Mouse (Mus musculus) bone marrow, adult 2 months (tissue): ENCODE results near the gene Ip6k3.

Source experiments
- CTCF ChIP-seq: fragments of 200-500 bp; IDR thresholded peaks from 2 replicates; pipeline ENCODE4 v1.5.1; 2011; ENCODE audit warnings: low read length, control low read depth; ENCODE audit not compliant: control insufficient read depth, insufficient read depth
- POLR2A ChIP-seq: fragments of 200-500 bp; IDR thresholded peaks from 2 replicates; pipeline ENCODE4 v1.6.1; 2011; ENCODE audit warnings: low read depth, mild to moderate bottlenecking, control low read depth, low read length, borderline replicate concordance; ENCODE audit not compliant: control insufficient read depth

GRCm38 (mm10) chr17:27154881-27155280 is 12.7 kb downstream of the Ip6k3 start:
- TF ChIP-seq CTCF: no peak
- TF ChIP-seq POLR2A: no peak
